Mouse (Mus musculus): ENCODE results near the gene Clec4a3.
"Not testable (repeated sequence)": the region's sequence is repeated elsewhere in the genome, so short reads cannot be mapped to it uniquely, and the experiment has no call there.

DNA sequence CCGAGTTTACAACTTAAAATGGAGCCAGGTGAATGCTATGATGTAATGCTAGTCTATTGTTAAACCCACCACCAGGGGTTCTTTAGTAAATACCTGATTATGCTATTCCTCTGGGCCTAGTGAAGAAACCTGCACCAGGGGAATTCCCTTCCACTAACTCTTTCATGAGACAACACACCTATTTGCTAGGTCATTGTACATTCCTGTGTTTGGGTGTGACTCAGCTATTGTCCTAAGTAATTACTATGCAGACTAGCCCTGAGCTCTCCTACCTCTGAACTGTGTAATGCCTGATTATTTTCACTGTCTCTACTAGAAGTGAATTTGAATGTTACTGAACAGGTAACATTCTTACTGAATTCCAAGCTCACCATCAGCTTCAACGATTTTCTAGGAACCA, 52.4 kb downstream of the Clec4a3 start:
- TF ChIP-seq CTCF (IDR thresholded peaks at IDR 0.05; ENCODE audit: control insufficient read depth, insufficient read depth, insufficient replicate concordance, low read depth, low read length); POLR2A (IDR thresholded peaks at IDR 0.05; ENCODE audit: control insufficient read depth, low read depth, low read length): not testable (repeated sequence)

Data from testis, adult 2 months (tissue).